Mouse (Mus musculus) heart, embryonic 12.5 days (tissue): ENCODE measurements around the gene Ccm2l. TPM values are rescaled to one million over a fixed set of nuclear protein-coding genes. Genes with fewer than 3 reads are reported as not detected.

Experiments
- ATAC-seq: fragments of 200-750 bp; cut with Nextera tagmentation; 2 replicates; pipeline ENCODE4 v1.8.0; 2017; ENCODE audit warnings: moderate TSS enrichment, moderate library complexity; ENCODE audit not compliant: insufficient number of reproducible peaks, low FRiP score
- H3K27ac ChIP-seq: fragments of 300-500 bp; sonication (generic); 2 replicates; pipeline ENCODE4 v1.5.1; 2016; ENCODE audit warnings: mild to moderate bottlenecking, moderate library complexity; ENCODE audit not compliant: poor library complexity, severe bottlenecking
- H3K27me3 ChIP-seq: fragments of 300-500 bp; sonication (generic); replicated peaks from 2 replicates; pipeline ENCODE4 v1.6.1; 2016; ENCODE audit warnings: mild to moderate bottlenecking, moderate library complexity
- H3K36me3 ChIP-seq: fragments of 300-500 bp; sonication (generic); 2 replicates; pipeline ENCODE4 v1.6.1; 2016; ENCODE audit warnings: mild to moderate bottlenecking, moderate library complexity
- H3K4me1 ChIP-seq: fragments of 300-500 bp; sonication (generic); replicated peaks from 2 replicates; pipeline ENCODE4 v1.6.1; 2016; ENCODE audit warnings: mild to moderate bottlenecking
- H3K4me2 ChIP-seq: fragments of 300-500 bp; sonication (generic); 2 replicates; pipeline ENCODE4 v1.6.1; 2016; ENCODE audit warnings: mild to moderate bottlenecking, moderate library complexity
- H3K4me3 ChIP-seq: fragments of 300-500 bp; sonication (generic); 2 replicates; pipeline ENCODE4 v1.5.1; 2016; ENCODE audit warnings: mild to moderate bottlenecking
- H3K9ac ChIP-seq: fragments of 300-500 bp; sonication (generic); 2 replicates; pipeline ENCODE4 v1.6.1; 2016; ENCODE audit warnings: mild to moderate bottlenecking, moderate library complexity
- H3K9me3 ChIP-seq: fragments of 300-500 bp; sonication (generic); replicated peaks from 2 replicates; pipeline ENCODE4 v1.6.1; 2016; ENCODE audit warnings: mild to moderate bottlenecking, moderate library complexity
- WGBS: fragments of 180-500 bp; shearing (Covaris S2); methylation state at CpG from one replicate; pipeline ENCODE4 v1.1.7; 2016; 5-methylcytosine and 5-hydroxymethylcytosine counted together
- polyA plus RNA-seq: library from polyadenylated mRNA; unstranded; fragments of >200 nt; fragmentation: Nextera tagmentation; extraction: Ambion mirVana; gene quantifications from 2 replicates; pipeline ENCODE4 v1.2.1, GENCODE M21; 2016

Gene Ccm2l
- polyA plus RNA-seq, 1 experiment from 2014 or later, result 7.9 TPM

DNA sequence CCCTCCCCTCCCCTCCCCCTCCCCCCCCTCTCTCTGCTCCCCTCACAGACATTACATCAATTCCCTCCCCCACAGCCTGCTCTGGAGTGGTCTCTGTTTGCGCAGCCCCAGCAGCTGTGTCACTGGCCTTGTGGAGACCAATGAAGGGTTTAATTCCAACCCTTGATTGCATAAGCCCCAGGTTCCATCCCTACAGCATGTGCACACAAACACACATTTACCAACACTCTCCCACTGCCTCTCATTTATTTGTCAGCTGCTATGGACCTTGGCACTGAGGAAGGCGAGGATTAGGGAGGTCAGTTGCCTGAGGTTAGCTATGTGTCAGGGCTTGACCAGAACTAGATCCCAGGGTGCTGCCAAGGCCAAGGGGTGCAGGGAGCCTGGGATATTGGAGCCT is 10.2 kb downstream of the Ccm2l start:
- no peak for ATAC-seq
- Histone ChIP-seq H3K9ac (no peak overlapping the region), H3K9me3 (no peaks in the 10 kb centered on the region), H3K36me3 (no peaks in the 10 kb centered on the region), H3K4me2 (no peak overlapping the region), H3K4me3 (no peak overlapping the region), H3K27me3 (peaks cover 51% of the 10 kb centered on the region), H3K4me1 (peaks cover 23% of the 10 kb centered on the region), H3K27ac (no peak overlapping the region)
- WGBS, result 41% methylated on average over 2 of the region's 2 CpGs

DNA sequence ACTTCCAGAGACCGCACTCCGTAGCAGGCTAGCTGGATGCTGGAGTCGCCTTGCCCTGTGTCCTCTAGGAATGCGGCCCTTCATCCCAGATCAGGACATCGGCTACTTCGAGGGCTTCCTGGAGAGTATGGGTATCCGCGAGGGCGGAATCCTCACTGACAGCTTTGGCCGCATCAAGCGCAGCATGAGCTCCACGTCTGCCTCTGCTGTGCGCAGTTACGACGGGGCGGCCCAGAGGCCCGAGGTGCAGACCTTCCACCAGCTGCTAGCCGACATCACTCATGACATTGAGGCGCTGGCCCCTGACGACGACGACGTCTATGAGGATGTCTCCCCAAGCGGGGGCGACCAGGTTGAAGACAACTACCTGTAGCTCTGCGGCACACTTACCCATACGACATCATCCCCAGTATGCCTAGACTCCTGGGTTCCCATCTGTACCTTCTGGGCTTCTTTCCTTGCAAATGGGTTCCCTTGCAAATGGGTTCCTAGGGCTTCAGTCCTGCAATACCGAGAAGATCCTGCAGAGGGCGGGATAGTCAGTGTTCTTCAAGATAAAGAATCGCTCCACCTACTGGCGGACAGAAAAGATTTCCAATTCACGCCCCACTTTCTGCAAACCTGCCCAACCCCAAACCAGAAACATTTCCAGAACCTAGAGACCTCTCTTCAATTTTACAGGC is 15.2 kb downstream of the Ccm2l start:
- H3K4me2 ChIP-seq, result no peak overlapping the region
- H3K27me3 ChIP-seq, result peaks cover 10% of the 10 kb centered on the region; the same call in 1 of the 2 replicates
- no peaks in the 10 kb centered on the region for H3K9me3 ChIP-seq
- H3K9ac ChIP-seq, result no peak overlapping the region
- H3K4me3 ChIP-seq, result no peak overlapping the region
- peaks cover 13% of the 10 kb centered on the region for H3K4me1 ChIP-seq
- H3K27ac ChIP-seq, result no peak overlapping the region
- no peak for ATAC-seq
- H3K36me3 ChIP-seq, result no peaks in the 10 kb centered on the region
- WGBS, result 31% methylated on average over 32 of the region's 32 CpGs

- Histone ChIP-seq H3K27me3 (peaks cover 4% of the 10 kb centered on the region; the same call in 1 of the 2 replicates), H3K27ac (no peak overlapping the region), H3K9me3 (no peaks in the 10 kb centered on the region), H3K4me2 (no peak overlapping the region), H3K36me3 (no peaks in the 10 kb centered on the region), H3K9ac (no peak overlapping the region), H3K4me3 (no peak overlapping the region), H3K4me1 (peaks cover 9% of the 10 kb centered on the region)
- WGBS, result 77% methylated on average over 6 of the region's 6 CpGs
- no peak for ATAC-seq
Measured at GRCm38 (mm10) chr2:153081866-153082265, 16.1 kb downstream of the Ccm2l start.

DNA sequence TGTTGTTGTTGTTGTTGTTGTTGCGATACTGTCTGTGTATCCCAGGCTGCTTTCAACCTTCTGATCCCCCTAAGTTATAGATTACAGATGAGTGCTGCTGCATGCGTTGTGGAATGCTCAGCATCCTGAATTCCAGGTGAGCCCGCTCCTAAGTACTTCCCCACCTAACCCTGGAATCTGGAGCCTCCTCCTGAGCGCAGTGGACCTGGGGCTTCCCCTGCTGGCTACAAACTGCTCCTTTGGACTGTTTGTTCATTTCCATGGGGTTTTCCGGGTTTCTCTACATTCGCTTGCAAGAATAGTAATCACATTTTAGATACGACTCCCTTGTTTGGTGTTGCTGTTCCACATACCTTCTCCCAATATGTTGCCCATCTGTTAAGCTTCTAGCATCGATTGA is 17.5 kb downstream of the Ccm2l start:
- Histone ChIP-seq H3K4me2 (no peak overlapping the region), H3K9ac (no peak overlapping the region), H3K27me3 (0 out of 2 replicates have a peak, but pooled peaks cover 4% of the 10 kb centered on the region), H3K4me1 (no peaks in the 10 kb centered on the region), H3K4me3 (no peak overlapping the region), H3K36me3 (no peaks in the 10 kb centered on the region), H3K27ac (no peak overlapping the region), H3K9me3 (no peaks in the 10 kb centered on the region)
- no peak for ATAC-seq
- WGBS, result 77% methylated on average over 8 of the region's 8 CpGs

DNA sequence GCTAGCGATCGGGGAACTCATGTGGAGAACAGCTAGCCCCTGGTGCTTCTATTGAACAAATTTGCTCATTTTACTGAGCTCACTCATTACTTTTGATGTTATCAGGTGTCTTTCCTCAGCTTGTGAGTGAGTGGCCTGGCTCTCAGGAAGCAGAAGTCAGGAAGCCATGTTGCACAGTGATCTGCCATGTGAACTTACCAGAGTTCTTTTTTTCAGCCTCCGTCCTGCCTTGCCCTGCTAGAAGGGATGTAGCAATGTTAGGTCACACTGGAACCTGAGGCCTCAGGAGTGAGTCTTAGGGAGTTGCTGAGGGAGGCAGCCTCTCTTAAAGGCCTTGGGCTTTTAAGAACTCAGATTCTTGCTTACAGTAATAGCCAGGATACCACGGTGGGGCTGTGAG is 18.1 kb downstream of the Ccm2l start:
- ATAC-seq, result no peak
- Histone ChIP-seq H3K27me3 (0 out of 2 replicates have a peak, but pooled peaks cover 4% of the 10 kb centered on the region), H3K36me3 (no peaks in the 10 kb centered on the region), H3K4me3 (no peak overlapping the region), H3K9me3 (no peaks in the 10 kb centered on the region), H3K27ac (no peak overlapping the region), H3K4me2 (no peak overlapping the region), H3K4me1 (no peaks in the 10 kb centered on the region), H3K9ac (no peak overlapping the region)
- 71% methylated on average over 4 of the region's 4 CpGs for WGBS

- WGBS, result 57% methylated on average over 7 of the region's 7 CpGs
- Histone ChIP-seq H3K9ac (no peak overlapping the region), H3K4me1 (no peaks in the 10 kb centered on the region), H3K4me2 (no peak overlapping the region), H3K4me3 (no peak overlapping the region), H3K9me3 (no peaks in the 10 kb centered on the region), H3K27me3 (0 out of 2 replicates have a peak, but pooled peaks cover under 1% of the 10 kb centered on the region), H3K36me3 (no peaks in the 10 kb centered on the region), H3K27ac (no peak overlapping the region)
- no peak for ATAC-seq
Measured at GRCm38 (mm10) chr2:153084261-153084976, 18.7 kb downstream of the Ccm2l start.

DNA sequence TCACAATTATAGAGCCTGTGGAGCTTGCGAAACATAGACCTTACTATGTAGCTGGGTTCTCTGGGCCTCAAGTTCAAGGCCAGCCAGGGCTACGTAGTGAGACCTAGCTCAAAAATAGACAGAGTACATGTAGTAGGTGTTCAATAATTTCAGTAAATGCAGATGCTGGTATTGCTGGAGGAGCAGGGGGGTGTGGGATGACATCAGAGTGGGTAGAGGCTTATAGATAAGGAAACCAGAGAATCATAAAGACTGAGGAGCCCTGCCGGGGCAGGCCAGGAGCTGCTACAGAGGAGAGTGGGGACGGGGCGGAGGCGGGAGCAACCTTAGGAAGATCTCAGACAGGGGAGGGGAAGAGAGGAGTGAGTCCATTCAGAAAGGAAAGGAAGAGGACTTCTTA is 19.8 kb downstream of the Ccm2l start:
- H3K36me3 ChIP-seq, result no peaks in the 10 kb centered on the region
- H3K27ac ChIP-seq, result no peak overlapping the region
- ATAC-seq, result no peak
- no peaks in the 10 kb centered on the region for H3K27me3 ChIP-seq
- no peak overlapping the region for H3K4me2 ChIP-seq
- no peaks in the 10 kb centered on the region for H3K9me3 ChIP-seq
- no peak overlapping the region for H3K4me3 ChIP-seq
- no peak overlapping the region for H3K9ac ChIP-seq
- WGBS, result 84% methylated on average over 6 of the region's 6 CpGs
- H3K4me1 ChIP-seq, result 0 out of 2 replicates have a peak, but pooled peaks cover 2% of the 10 kb centered on the region

DNA sequence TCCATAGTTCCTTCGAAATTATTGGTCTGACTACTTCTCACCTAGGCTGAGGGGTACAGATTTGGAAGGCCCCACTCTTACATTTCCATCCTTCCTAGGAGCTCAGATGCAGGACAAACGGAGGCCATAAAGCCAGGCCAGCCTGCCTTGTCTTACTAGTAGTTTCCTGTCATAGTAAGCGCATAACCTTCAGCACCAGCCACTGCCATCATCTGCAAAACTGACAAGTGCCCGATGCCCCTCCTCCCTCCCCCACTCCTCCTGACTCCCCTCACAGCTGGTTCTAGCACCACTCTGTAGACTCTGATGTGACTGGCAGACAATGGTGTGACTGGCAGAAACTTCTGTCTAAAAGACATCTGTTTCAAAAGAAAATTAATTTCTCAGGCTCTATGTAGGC is 20.4 kb downstream of the Ccm2l start:
- H3K4me3 ChIP-seq, result no peak overlapping the region
- 0 out of 2 replicates have a peak, but pooled peaks cover 6% of the 10 kb centered on the region for H3K4me1 ChIP-seq
- no peak overlapping the region for H3K9ac ChIP-seq
- no peak for ATAC-seq
- H3K36me3 ChIP-seq, result no peaks in the 10 kb centered on the region
- 73% methylated on average over 4 of the region's 4 CpGs for WGBS
- H3K9me3 ChIP-seq, result no peaks in the 10 kb centered on the region
- H3K4me2 ChIP-seq, result no peak overlapping the region
- H3K27ac ChIP-seq, result no peak overlapping the region
- no peaks in the 10 kb centered on the region for H3K27me3 ChIP-seq

DNA sequence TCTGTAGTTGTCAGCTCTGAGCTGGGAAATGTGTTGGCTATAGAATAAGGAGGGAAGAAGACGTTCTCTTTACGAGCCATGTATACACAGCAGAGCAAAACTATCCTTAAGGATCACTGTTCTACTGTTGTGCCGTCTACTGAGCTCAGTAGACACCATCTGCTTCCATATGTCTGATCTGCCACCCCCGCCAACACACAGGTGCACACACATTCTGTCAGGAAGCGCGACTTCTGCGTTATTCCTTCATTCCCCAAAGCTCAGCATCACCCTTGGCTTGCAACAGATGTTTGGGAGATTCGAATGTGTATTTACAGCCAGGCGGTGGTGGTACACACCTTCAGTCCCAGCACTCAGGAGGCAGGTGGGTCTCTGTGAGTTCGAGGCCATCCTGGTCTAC is 21.3 kb downstream of the Ccm2l start:
- no peaks in the 10 kb centered on the region for H3K27me3 ChIP-seq
- 85% methylated on average over 10 of the region's 10 CpGs for WGBS
- no peak overlapping the region for H3K9ac ChIP-seq
- H3K27ac ChIP-seq, result no peak overlapping the region
- no peaks in the 10 kb centered on the region for H3K9me3 ChIP-seq
- 0 out of 2 replicates have a peak, but pooled peaks cover 6% of the 10 kb centered on the region for H3K4me1 ChIP-seq
- no peak overlapping the region for H3K4me2 ChIP-seq
- ATAC-seq, result no peak
- no peak overlapping the region for H3K4me3 ChIP-seq
- no peaks in the 10 kb centered on the region for H3K36me3 ChIP-seq

- no peak overlapping the region for H3K4me2 ChIP-seq
- H3K9me3 ChIP-seq, result no peaks in the 10 kb centered on the region
- no peak for ATAC-seq
- no peaks in the 10 kb centered on the region for H3K27me3 ChIP-seq
- H3K27ac ChIP-seq, result no peak overlapping the region
- 59% methylated on average over 2 of the region's 2 CpGs for WGBS
- no peaks in the 10 kb centered on the region for H3K36me3 ChIP-seq
- H3K4me1 ChIP-seq, result 0 out of 2 replicates have a peak, but pooled peaks cover 9% of the 10 kb centered on the region
- no peak overlapping the region for H3K4me3 ChIP-seq
- no peak overlapping the region for H3K9ac ChIP-seq
Measured at GRCm38 (mm10) chr2:153089316-153089715, 23.6 kb downstream of the Ccm2l start.

DNA sequence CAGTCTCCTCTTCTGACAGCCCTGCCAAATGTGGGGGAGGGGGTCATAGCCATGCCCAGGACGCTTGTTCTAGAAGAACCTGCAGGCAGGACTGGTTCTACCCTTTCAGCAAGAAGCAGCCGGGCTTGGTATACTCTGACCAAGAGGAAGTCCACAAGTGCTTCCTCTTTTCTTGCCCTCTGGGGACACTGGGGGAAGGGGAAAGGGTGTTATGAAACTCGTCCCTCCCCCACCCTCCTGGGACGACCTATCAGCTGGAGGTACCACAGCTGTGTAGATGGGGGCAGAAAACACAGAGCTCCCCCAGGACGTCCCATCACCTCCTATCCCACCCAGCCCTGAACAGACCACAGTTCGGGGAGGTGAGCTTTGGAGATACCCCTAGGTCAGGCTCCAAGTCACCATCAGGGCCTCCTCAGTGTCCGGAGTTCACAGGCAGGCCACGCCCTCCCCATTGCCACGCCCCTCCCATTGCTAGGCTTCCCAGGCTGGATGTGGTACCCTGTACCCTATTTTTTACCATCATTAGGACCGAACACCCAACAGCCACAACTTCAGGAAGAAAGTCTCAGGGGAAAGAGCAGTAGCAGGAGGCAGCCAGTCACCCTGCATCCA is 24.9 kb downstream of the Ccm2l start:
- Histone ChIP-seq H3K4me2 (no peak overlapping the region), H3K4me1 (0 out of 2 replicates have a peak, but pooled peaks cover 9% of the 10 kb centered on the region), H3K9ac (no peak overlapping the region), H3K36me3 (no peaks in the 10 kb centered on the region), H3K27me3 (no peaks in the 10 kb centered on the region), H3K4me3 (no peak overlapping the region), H3K27ac (no peak overlapping the region), H3K9me3 (no peaks in the 10 kb centered on the region)
- 0 out of 2 replicates have a peak, but pooled peaks have one; percentile 25 for ATAC-seq
- WGBS, result 24% methylated on average over 10 of the region's 10 CpGs
